27 mouse cellular contexts compared by ENCODE assay signal in genomic region chr10:44362846-44363245, GRCm38 (mm10).
DNase-seq lines count a peak whose midpoint lies in the region; ATAC-seq and TF ChIP-seq lines count a peak whose summit lies in the region.
"Had no signal": no experiment of that assay in that cellular context is flagged by ENCODE, and none has a peak within 500 bp of the region (broad histone marks: within the 10 kb centered on the region; RNA-seq: fewer than 3 reads in every experiment).

No protein-coding gene starts in this region.

- no peak for TF ChIP-seq CTCF in G1E (IDR thresholded peaks at IDR 0.05; ENCODE audit: low read depth, low read length)
- no peak for TF ChIP-seq CTCF in cerebellum, adult 2 months (IDR thresholded peaks at IDR 0.05; ENCODE audit: borderline replicate concordance, insufficient read depth, low read depth, low read length)

- H3K27me3 ChIP-seq in G1E (ENCODE audit: insufficient read depth, low read length), result no peaks in the 10 kb centered on the region
- H3K27me3 ChIP-seq in cerebellum, adult 2 months (ENCODE audit: control insufficient read depth, insufficient read depth, low read length), result no peaks in the 10 kb centered on the region
- H3K27me3 ChIP-seq: embryonic facial prominence, embryonic 15.5 days; heart, embryonic 13.5 days; hindbrain, embryonic 12.5 days; liver, embryonic 13.5 days; midbrain, embryonic 13.5 days had no signal

- peaks cover 26% of the 10 kb centered on the region for H3K36me3 ChIP-seq in G1E (replicated peaks)
- H3K36me3 ChIP-seq: embryonic facial prominence, embryonic 15.5 days; hindbrain, embryonic 12.5 days; midbrain, embryonic 13.5 days had no signal

- peak; percentile 25 for DNase-seq in layer of hippocampus, adult 11-12 months (ENCODE audit: low spot score)
- no peak for DNase-seq in layer of hippocampus, postnatal 14 days (ENCODE audit: low spot score in 2 of 2)
- peak; percentile 11 for DNase-seq in G1E (ENCODE audit: low spot score)
- DNase-seq in cerebellum, adult 2 months, result peak; percentile 38 to 74
- DNase-seq in cerebellum, postnatal 25 days, result peak; percentile 59 to 61
- no peak for DNase-seq in kidney, postnatal 25 days
- DNase-seq in left cerebral cortex, adult 8-10 months (ENCODE audit: low spot score in 2 of 2), result no peak
- no peak for DNase-seq in MN1 (ENCODE audit: low spot score)
- DNase-seq: adrenal gland, adult 8-10 months; forebrain, postnatal 0 days; gastrocnemius, postnatal 36 days; heart, adult 2 months; heart, postnatal 14 days; kidney, adult 11 months; layer of hippocampus, postnatal 36 days; liver, embryonic 13.5 days; lung, adult 2 months; lung, postnatal 14 days; retina, postnatal 1 day; thymus, adult 18-20 months; thymus, postnatal 36 days had no signal

- WGBS in cerebellum, adult 2 months, result 34% methylated on average over 9 of the region's 9 CpGs

- no peak overlapping the region; the same call in 1 of the 2 replicates for H3K4me3 ChIP-seq in G1E (ENCODE audit: low read depth, low read length)
- H3K4me3 ChIP-seq in cerebellum, adult 2 months (replicated peaks; ENCODE audit: insufficient read depth, low read depth, low read length), result peak overlapping the region; percentile 11
- H3K4me3 ChIP-seq: embryonic facial prominence, embryonic 15.5 days; heart, adult 2 months; heart, embryonic 13.5 days; hindbrain, embryonic 12.5 days; layer of hippocampus, adult 2 months; liver, embryonic 13.5 days; midbrain, embryonic 13.5 days had no signal

- TF ChIP-seq POLR2A in cerebellum, adult 2 months (IDR thresholded peaks at IDR 0.05; ENCODE audit: borderline replicate concordance, insufficient read depth, low read length), result no peak

- H3K4me1 ChIP-seq in G1E (ENCODE audit: insufficient read depth, low read depth, low read length), result peaks cover 35% of the 10 kb centered on the region
- H3K4me1 ChIP-seq in cerebellum, adult 2 months (ENCODE audit: control insufficient read depth, insufficient read depth, low read length), result peaks cover 12% of the 10 kb centered on the region
- H3K4me1 ChIP-seq: embryonic facial prominence, embryonic 15.5 days; hindbrain, embryonic 12.5 days; midbrain, embryonic 13.5 days had no signal

- H3K27ac ChIP-seq in cerebellum, adult 2 months (ENCODE audit: insufficient read depth, low read length), result no peak overlapping the region
- H3K27ac ChIP-seq: embryonic facial prominence, embryonic 15.5 days; heart, adult 2 months; heart, embryonic 13.5 days; hindbrain, embryonic 12.5 days; layer of hippocampus, adult 2 months; liver, embryonic 13.5 days; midbrain, embryonic 13.5 days had no signal

- no peak for ATAC-seq in G1E (ENCODE audit: extremely low read depth, insufficient number of reproducible peaks, low FRiP score, poor library complexity, severe bottlenecking)
- ATAC-seq: activated CD4-positive, CD25-positive, alpha-beta regulatory T cell, adult 4 months; forebrain, postnatal 0 days; midbrain, embryonic 13.5 days had no signal

- H3K9me3 ChIP-seq in G1E (replicated peaks), result no peaks in the 10 kb centered on the region
- H3K9me3 ChIP-seq: embryonic facial prominence, embryonic 15.5 days; heart, embryonic 13.5 days; hindbrain, embryonic 12.5 days; liver, embryonic 13.5 days; midbrain, embryonic 13.5 days had no signal

Comparison
In these comparisons a context has a peak if more than half of its experiments do, and no peak if none do; other contexts are left out.
1. DNase-seq: peak in layer of hippocampus, adult 11-12 months (single experiment), G1E (single experiment), cerebellum, adult 2 months (2 of 2) and cerebellum, postnatal 25 days (2 of 2); none in layer of hippocampus, postnatal 14 days (0 of 2), kidney, postnatal 25 days (0 of 2), left cerebral cortex, adult 8-10 months (0 of 2) and MN1 (single experiment).